Mouse (Mus musculus) olfactory bulb, adult 2 months (tissue): ENCODE measurements around the gene Cacna1c.

ENCODE experiments used
- CTCF ChIP-seq: fragments of 200-500 bp; IDR thresholded peaks from 2 replicates; pipeline ENCODE4 v1.5.1; 2012; ENCODE audit warnings: low read depth, mild to moderate bottlenecking, low read length, moderate library complexity; ENCODE audit not compliant: insufficient read depth
- POLR2A ChIP-seq: fragments of 200-500 bp; IDR thresholded peaks from 2 replicates; pipeline ENCODE4 v1.6.1; 2012; ENCODE audit warnings: mild to moderate bottlenecking, low read depth, low read length, moderate library complexity; ENCODE audit not compliant: insufficient read depth

GRCm38 (mm10) chr6:118787933-118788332 is 408.3 kb downstream of the Cacna1c start:
- TF ChIP-seq POLR2A (no peak), CTCF (no peak)
